Mouse (Mus musculus): ENCODE measurements around the gene Pctp. TPM values are rescaled to one million over a fixed set of nuclear protein-coding genes. Genes with fewer than 3 reads are reported as not detected.

The Pctp gene
- polyA plus RNA-seq, 1 experiment from 2014 or later = 0.87 TPM

GRCm38 (mm10) chr11:90025891-90026801 lies 23.5 kb upstream of the Pctp start:
- Histone ChIP-seq H3K27ac (ENCODE audit: low read length) (no peak overlapping the region), H3K4me1 (replicated peaks; ENCODE audit: control insufficient read depth, insufficient read depth, low read length) (peaks cover 12% of the 10 kb centered on the region), H3K4me3 (replicated peaks; ENCODE audit: low read length) (no peak overlapping the region), H3K4me2 (ENCODE audit: low read length) (no peak overlapping the region), H3K27me3 (replicated peaks; ENCODE audit: control insufficient read depth, insufficient read depth, low read length) (peaks cover 6% of the 10 kb centered on the region; the same call in 1 of the 2 replicates), H3K9me3 (ENCODE audit: control insufficient read depth, low read length) (no peaks in the 10 kb centered on the region), H3K36me3 (ENCODE audit: control insufficient read depth, insufficient read depth) (no peaks in the 10 kb centered on the region), H3K9ac (replicated peaks; ENCODE audit: low read depth, low read length) (no peak overlapping the region)
- no peak for ATAC-seq
- 71% methylated on average over 14 of the region's 14 CpGs for WGBS

DNA sequence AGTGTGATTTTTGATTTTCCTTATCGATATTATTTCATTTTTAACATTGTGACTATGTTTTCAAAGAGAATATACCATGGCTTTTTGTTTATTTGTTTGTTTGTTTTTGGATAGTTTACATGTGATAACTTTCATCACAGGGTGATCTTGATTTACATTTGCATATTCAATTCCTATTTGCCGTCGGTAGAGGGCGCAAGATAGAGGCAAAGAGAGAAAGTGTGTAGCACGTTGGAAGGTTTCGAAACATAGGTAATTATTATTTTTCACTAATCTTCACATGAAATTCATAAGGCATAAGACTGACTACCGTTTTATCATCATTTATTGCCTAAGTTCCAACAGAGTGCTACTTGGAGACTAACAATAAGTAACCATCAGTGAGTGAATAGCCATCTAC lies 16.5 kb upstream of the Pctp start:
- WGBS = 17% methylated on average over 7 of the region's 7 CpGs
- no peak overlapping the region for H3K27ac ChIP-seq (ENCODE audit: low read length)
- no peak overlapping the region for H3K4me2 ChIP-seq (ENCODE audit: low read length)
- no peaks in the 10 kb centered on the region for H3K36me3 ChIP-seq (ENCODE audit: control insufficient read depth, insufficient read depth)
- no peak for ATAC-seq
- H3K27me3 ChIP-seq (replicated peaks; ENCODE audit: control insufficient read depth, insufficient read depth, low read length) = no peaks in the 10 kb centered on the region
- no peaks in the 10 kb centered on the region for H3K9me3 ChIP-seq (ENCODE audit: control insufficient read depth, low read length)
- H3K9ac ChIP-seq (replicated peaks; ENCODE audit: low read depth, low read length) = no peak overlapping the region
- H3K4me3 ChIP-seq (replicated peaks; ENCODE audit: low read length) = no peak overlapping the region
- no peaks in the 10 kb centered on the region for H3K4me1 ChIP-seq (replicated peaks; ENCODE audit: control insufficient read depth, insufficient read depth, low read length)

DNA sequence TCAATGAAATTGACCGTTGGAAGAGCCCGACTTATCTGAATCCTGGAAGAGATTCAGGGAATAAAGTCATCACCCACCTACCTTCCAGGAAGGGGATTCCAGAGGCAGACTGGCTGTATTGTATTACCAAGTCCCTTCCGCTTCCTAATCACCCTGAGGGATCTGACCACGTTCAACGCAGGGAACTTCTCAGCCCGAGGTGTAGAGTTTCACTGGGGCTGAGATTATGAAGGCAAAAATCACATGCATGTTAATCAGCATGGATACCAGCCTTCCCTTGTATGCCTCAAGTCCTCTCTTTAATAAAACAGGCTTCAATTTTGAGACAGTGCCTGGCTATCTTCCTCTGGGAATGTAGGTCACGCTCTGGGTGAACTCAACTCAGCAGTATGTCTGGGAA lies 12.6 kb upstream of the Pctp start:
- ATAC-seq = no peak
- WGBS = 64% methylated on average over 7 of the region's 7 CpGs

GRCm38 (mm10) chr11:90013657-90014056 lies 11.0 kb upstream of the Pctp start:
- WGBS = 82% methylated on average over 6 of the region's 6 CpGs
- no peak for ATAC-seq
- Histone ChIP-seq H3K9ac (replicated peaks; ENCODE audit: low read depth, low read length) (no peak overlapping the region), H3K9me3 (ENCODE audit: control insufficient read depth, low read length) (no peaks in the 10 kb centered on the region), H3K27me3 (replicated peaks; ENCODE audit: control insufficient read depth, insufficient read depth, low read length) (no peaks in the 10 kb centered on the region), H3K4me3 (replicated peaks; ENCODE audit: low read length) (no peak overlapping the region), H3K36me3 (ENCODE audit: control insufficient read depth, insufficient read depth) (no peaks in the 10 kb centered on the region), H3K4me2 (ENCODE audit: low read length) (no peak overlapping the region), H3K4me1 (replicated peaks; ENCODE audit: control insufficient read depth, insufficient read depth, low read length) (no peaks in the 10 kb centered on the region), H3K27ac (ENCODE audit: low read length) (no peak overlapping the region)

More for the DNA sequence above, 12.6 kb upstream of the Pctp start:
- no peaks in the 10 kb centered on the region for H3K9me3 ChIP-seq (ENCODE audit: control insufficient read depth, low read length)
- H3K4me2 ChIP-seq (ENCODE audit: low read length) = no peak overlapping the region
- no peak overlapping the region for H3K9ac ChIP-seq (replicated peaks; ENCODE audit: low read depth, low read length)
- no peaks in the 10 kb centered on the region for H3K36me3 ChIP-seq (ENCODE audit: control insufficient read depth, insufficient read depth)
- H3K4me3 ChIP-seq (replicated peaks; ENCODE audit: low read length) = no peak overlapping the region
- no peaks in the 10 kb centered on the region for H3K27me3 ChIP-seq (replicated peaks; ENCODE audit: control insufficient read depth, insufficient read depth, low read length)
- no peaks in the 10 kb centered on the region for H3K4me1 ChIP-seq (replicated peaks; ENCODE audit: control insufficient read depth, insufficient read depth, low read length)
- H3K27ac ChIP-seq (ENCODE audit: low read length) = no peak overlapping the region

DNA sequence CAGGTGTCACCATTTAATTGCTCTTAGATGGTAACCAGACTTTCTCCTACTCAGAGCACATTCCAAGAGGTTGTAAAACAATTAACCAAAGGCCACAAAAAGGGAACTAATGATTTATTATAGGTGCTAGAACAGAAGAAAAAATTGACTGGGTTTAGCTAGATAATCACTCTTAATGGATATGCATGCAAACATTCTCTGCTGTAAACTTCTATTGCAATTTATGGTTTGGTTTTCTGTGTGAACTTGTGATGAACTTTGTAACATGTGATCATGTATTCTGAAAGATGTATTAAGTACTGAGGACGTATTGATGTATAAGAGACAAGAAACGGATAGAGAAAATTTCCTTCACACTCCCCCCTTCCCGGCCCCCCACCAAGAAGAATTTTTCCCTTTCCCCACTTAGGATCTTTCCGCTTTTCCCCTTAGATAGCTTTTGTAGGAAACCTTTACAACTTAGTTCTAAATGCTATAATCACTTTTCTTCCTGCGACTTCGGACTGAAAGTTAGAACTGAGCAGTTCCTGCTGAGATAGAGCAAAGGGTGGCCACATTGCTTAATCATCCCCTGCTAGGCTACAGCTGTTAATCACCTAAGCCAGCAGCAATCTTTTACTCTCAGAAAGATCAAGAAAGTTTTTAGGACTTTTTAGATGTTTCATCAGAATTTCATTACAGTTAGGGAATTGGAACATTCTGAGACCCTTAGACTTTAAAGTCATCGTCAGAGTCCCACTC lies 5.3 kb upstream of the Pctp start:
- no peaks in the 10 kb centered on the region for H3K36me3 ChIP-seq (ENCODE audit: control insufficient read depth, insufficient read depth)
- no peak overlapping the region for H3K4me2 ChIP-seq (ENCODE audit: low read length)
- H3K9me3 ChIP-seq (ENCODE audit: control insufficient read depth, low read length) = no peaks in the 10 kb centered on the region
- WGBS = 35% methylated on average over 7 of the region's 7 CpGs
- no peak overlapping the region for H3K27ac ChIP-seq (ENCODE audit: low read length)
- no peaks in the 10 kb centered on the region for H3K27me3 ChIP-seq (replicated peaks; ENCODE audit: control insufficient read depth, insufficient read depth, low read length)
- no peaks in the 10 kb centered on the region for H3K4me1 ChIP-seq (replicated peaks; ENCODE audit: control insufficient read depth, insufficient read depth, low read length)
- no peak for ATAC-seq
- no peak overlapping the region for H3K9ac ChIP-seq (replicated peaks; ENCODE audit: low read depth, low read length)
- H3K4me3 ChIP-seq (replicated peaks; ENCODE audit: low read length) = no peak overlapping the region

- 87% methylated on average over 4 of the region's 4 CpGs for WGBS
- peaks cover 5% of the 10 kb centered on the region for H3K4me1 ChIP-seq (replicated peaks; ENCODE audit: control insufficient read depth, insufficient read depth, low read length)
- no peaks in the 10 kb centered on the region for H3K36me3 ChIP-seq (ENCODE audit: control insufficient read depth, insufficient read depth)
- no peak overlapping the region for H3K4me3 ChIP-seq (replicated peaks; ENCODE audit: low read length)
- no peaks in the 10 kb centered on the region for H3K27me3 ChIP-seq (replicated peaks; ENCODE audit: control insufficient read depth, insufficient read depth, low read length)
- no peak overlapping the region for H3K27ac ChIP-seq (ENCODE audit: low read length)
- H3K9me3 ChIP-seq (ENCODE audit: control insufficient read depth, low read length) = no peaks in the 10 kb centered on the region
- H3K9ac ChIP-seq (replicated peaks; ENCODE audit: low read depth, low read length) = no peak overlapping the region
- H3K4me2 ChIP-seq (ENCODE audit: low read length) = no peak overlapping the region
- no peak for ATAC-seq
Observed at GRCm38 (mm10) chr11:90006111-90006510, 3.4 kb upstream of the Pctp start.

DNA sequence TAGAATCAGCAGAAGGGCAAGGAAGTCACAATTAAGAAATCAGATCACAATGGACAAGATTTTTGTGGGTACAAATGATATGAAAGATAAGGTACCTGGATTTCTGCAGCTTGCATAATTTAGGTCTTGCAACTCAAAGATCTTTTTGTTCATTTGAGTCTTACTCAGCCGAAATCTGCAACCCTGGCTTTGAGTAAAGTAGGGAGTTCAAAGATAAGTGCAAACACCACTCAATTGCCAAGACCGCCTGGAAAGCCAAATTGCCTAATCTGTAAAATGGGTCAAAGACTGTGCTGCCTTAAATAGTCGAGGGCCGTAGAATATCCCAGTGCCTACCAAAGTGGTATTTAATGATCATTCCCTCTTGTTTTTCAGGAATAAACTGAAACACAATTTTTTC lies 692 bp upstream of the Pctp start:
- no peaks in the 10 kb centered on the region for H3K9me3 ChIP-seq (ENCODE audit: control insufficient read depth, low read length)
- H3K27me3 ChIP-seq (replicated peaks; ENCODE audit: control insufficient read depth, insufficient read depth, low read length) = no peaks in the 10 kb centered on the region
- H3K36me3 ChIP-seq (ENCODE audit: control insufficient read depth, insufficient read depth) = no peaks in the 10 kb centered on the region
- H3K27ac ChIP-seq (ENCODE audit: low read length) = no peak overlapping the region
- H3K9ac ChIP-seq (replicated peaks; ENCODE audit: low read depth, low read length) = no peak overlapping the region
- H3K4me1 ChIP-seq (replicated peaks; ENCODE audit: control insufficient read depth, insufficient read depth, low read length) = peaks cover 5% of the 10 kb centered on the region
- H3K4me3 ChIP-seq (replicated peaks; ENCODE audit: low read length) = no peak overlapping the region
- no peak for ATAC-seq
- H3K4me2 ChIP-seq (ENCODE audit: low read length) = no peak overlapping the region
- WGBS = 88% methylated on average over 4 of the region's 4 CpGs

GRCm38 (mm10) chr11:90002987-90003348 lies 274 bp upstream of the Pctp start:
- no peak for ATAC-seq
- no peaks in the 10 kb centered on the region for H3K9me3 ChIP-seq (ENCODE audit: control insufficient read depth, low read length)
- WGBS = 10% methylated on average over 8 of the region's 8 CpGs
- H3K27me3 ChIP-seq (replicated peaks; ENCODE audit: control insufficient read depth, insufficient read depth, low read length) = no peaks in the 10 kb centered on the region
- peak overlapping the region; percentile 55; the same call in 1 of the 2 replicates for H3K9ac ChIP-seq (replicated peaks; ENCODE audit: low read depth, low read length)
- no peaks in the 10 kb centered on the region for H3K36me3 ChIP-seq (ENCODE audit: control insufficient read depth, insufficient read depth)
- H3K4me1 ChIP-seq (replicated peaks; ENCODE audit: control insufficient read depth, insufficient read depth, low read length) = peaks cover 5% of the 10 kb centered on the region
- H3K27ac ChIP-seq (ENCODE audit: low read length) = no peak overlapping the region
- H3K4me3 ChIP-seq (replicated peaks; ENCODE audit: low read length) = peak overlapping the region; percentile 49
- peak overlapping the region; percentile 72 for H3K4me2 ChIP-seq (ENCODE audit: low read length)

GRCm38 (mm10) chr11:90001396-90002230 lies 1.1 kb downstream of the Pctp start:
- Histone ChIP-seq H3K9me3 (ENCODE audit: control insufficient read depth, low read length) (no peaks in the 10 kb centered on the region), H3K4me3 (replicated peaks; ENCODE audit: low read length) (no peak overlapping the region), H3K36me3 (ENCODE audit: control insufficient read depth, insufficient read depth) (no peaks in the 10 kb centered on the region), H3K4me1 (replicated peaks; ENCODE audit: control insufficient read depth, insufficient read depth, low read length) (peaks cover 5% of the 10 kb centered on the region), H3K27me3 (replicated peaks; ENCODE audit: control insufficient read depth, insufficient read depth, low read length) (no peaks in the 10 kb centered on the region), H3K9ac (replicated peaks; ENCODE audit: low read depth, low read length) (no peak overlapping the region), H3K27ac (ENCODE audit: low read length) (no peak overlapping the region), H3K4me2 (ENCODE audit: low read length) (no peak overlapping the region)
- ATAC-seq = no peak
- WGBS = 89% methylated on average over 10 of the region's 10 CpGs
